21 mouse cellular contexts compared by ENCODE assay signal in genomic region chr14:37306622-37307274, GRCm38 (mm10).
DNase-seq lines count a peak whose midpoint lies in the region; ATAC-seq and TF ChIP-seq lines count a peak whose summit lies in the region.
"Had no signal": no experiment of that assay in that cellular context is flagged by ENCODE, and none has a peak within 500 bp of the region (broad histone marks: within the 10 kb centered on the region; RNA-seq: fewer than 3 reads in every experiment).

No protein-coding gene starts in this region.

- TF ChIP-seq POLR2A in brain, embryonic 14.5 days (IDR thresholded peaks at IDR 0.05; ENCODE audit: borderline replicate concordance, extremely low read depth, insufficient read depth, insufficient read length, poor library complexity, severe bottlenecking), result no peak

- no peak overlapping the region for H3K4me2 ChIP-seq in limb, embryonic 13.5 days (replicated peaks)
- no peak overlapping the region for H3K4me2 ChIP-seq in embryonic facial prominence, embryonic 14.5 days (ENCODE audit: low read depth, low read length)
- no peak overlapping the region for H3K4me2 ChIP-seq in liver, embryonic 12.5 days
- H3K4me2 ChIP-seq: forebrain, embryonic 13.5 days; heart, embryonic 12.5 days; liver, embryonic 15.5 days; neural tube, embryonic 12.5 days had no signal

- no peak overlapping the region for H3K9ac ChIP-seq in limb, embryonic 13.5 days
- no peak overlapping the region for H3K9ac ChIP-seq in embryonic facial prominence, embryonic 14.5 days (ENCODE audit: low read depth, low read length)
- no peak overlapping the region for H3K9ac ChIP-seq in liver, embryonic 12.5 days
- H3K9ac ChIP-seq: forebrain, embryonic 13.5 days; heart, embryonic 12.5 days; liver, embryonic 15.5 days; neural tube, embryonic 12.5 days had no signal

- no peaks in the 10 kb centered on the region for H3K9me3 ChIP-seq in heart, embryonic 10.5 days
- H3K9me3 ChIP-seq in limb, embryonic 13.5 days, result no peaks in the 10 kb centered on the region
- H3K9me3 ChIP-seq in limb, embryonic 10.5 days (replicated peaks), result no peaks in the 10 kb centered on the region
- H3K9me3 ChIP-seq in embryonic facial prominence, embryonic 14.5 days (ENCODE audit: control insufficient read depth, low read length), result no peaks in the 10 kb centered on the region
- H3K9me3 ChIP-seq in liver, embryonic 12.5 days (replicated peaks), result no peaks in the 10 kb centered on the region
- H3K9me3 ChIP-seq: forebrain, embryonic 13.5 days; heart, embryonic 12.5 days; liver, embryonic 15.5 days; neural tube, embryonic 12.5 days had no signal

- WGBS in heart, embryonic 10.5 days, result 55% methylated on average over 2 of the region's 2 CpGs
- WGBS in limb, embryonic 13.5 days, result 57% methylated on average over 2 of the region's 2 CpGs
- 76% methylated on average over 2 of the region's 2 CpGs for WGBS in limb, embryonic 10.5 days
- 27% methylated on average over 2 of the region's 2 CpGs for WGBS in embryonic facial prominence, embryonic 14.5 days
- 27% methylated on average over 2 of the region's 2 CpGs for WGBS in liver, embryonic 12.5 days (ENCODE audit: insufficient replicate concordance)

- H3K36me3 ChIP-seq in heart, embryonic 10.5 days, result no peaks in the 10 kb centered on the region
- no peaks in the 10 kb centered on the region for H3K36me3 ChIP-seq in limb, embryonic 13.5 days
- H3K36me3 ChIP-seq in limb, embryonic 10.5 days, result no peaks in the 10 kb centered on the region
- no peaks in the 10 kb centered on the region for H3K36me3 ChIP-seq in embryonic facial prominence, embryonic 14.5 days (ENCODE audit: control insufficient read depth, insufficient read depth, low read length)
- H3K36me3 ChIP-seq in liver, embryonic 12.5 days, result no peaks in the 10 kb centered on the region
- H3K36me3 ChIP-seq: heart, embryonic 12.5 days; liver, embryonic 15.5 days; neural tube, embryonic 12.5 days had no signal

- H3K4me3 ChIP-seq in heart, embryonic 10.5 days, result no peak overlapping the region
- no peak overlapping the region for H3K4me3 ChIP-seq in limb, embryonic 13.5 days
- H3K4me3 ChIP-seq in limb, embryonic 10.5 days, result no peak overlapping the region
- H3K4me3 ChIP-seq in embryonic facial prominence, embryonic 14.5 days (ENCODE audit: low read depth, low read length), result no peak overlapping the region
- no peak overlapping the region for H3K4me3 ChIP-seq in liver, embryonic 12.5 days
- H3K4me3 ChIP-seq: forebrain, embryonic 13.5 days; heart, embryonic 12.5 days; liver, embryonic 15.5 days; neural tube, embryonic 12.5 days had no signal

- TF ChIP-seq CTCF in brain, embryonic 14.5 days (IDR thresholded peaks at IDR 0.05; ENCODE audit: borderline replicate concordance, extremely low read depth, insufficient read depth, insufficient read length), result peak; percentile 13; the same call in 1 of the 2 replicates

- no peak overlapping the region for H3K27ac ChIP-seq in heart, embryonic 10.5 days
- H3K27ac ChIP-seq in limb, embryonic 13.5 days, result no peak overlapping the region
- no peak overlapping the region for H3K27ac ChIP-seq in limb, embryonic 10.5 days
- no peak overlapping the region for H3K27ac ChIP-seq in embryonic facial prominence, embryonic 14.5 days (replicated peaks; ENCODE audit: low read depth, low read length)
- H3K27ac ChIP-seq in liver, embryonic 12.5 days, result no peak overlapping the region
- H3K27ac ChIP-seq: forebrain, embryonic 13.5 days; liver, embryonic 15.5 days; neural tube, embryonic 12.5 days had no signal

- peak; percentile 73; the same call in 1 of the 2 replicates for ATAC-seq in limb, embryonic 13.5 days (ENCODE audit: low FRiP score, low read depth)
- peak; percentile 95 for ATAC-seq in embryonic facial prominence, embryonic 14.5 days (ENCODE audit: low read depth)
- ATAC-seq in liver, embryonic 12.5 days, result no peak
- ATAC-seq: forebrain, embryonic 13.5 days; lung, postnatal 0 days had no signal

- H3K4me1 ChIP-seq in heart, embryonic 10.5 days, result no peaks in the 10 kb centered on the region
- H3K4me1 ChIP-seq in limb, embryonic 13.5 days, result no peaks in the 10 kb centered on the region
- H3K4me1 ChIP-seq in limb, embryonic 10.5 days, result no peaks in the 10 kb centered on the region
- no peaks in the 10 kb centered on the region for H3K4me1 ChIP-seq in embryonic facial prominence, embryonic 14.5 days (ENCODE audit: control insufficient read depth, insufficient read depth, low read length)
- no peaks in the 10 kb centered on the region for H3K4me1 ChIP-seq in liver, embryonic 12.5 days
- H3K4me1 ChIP-seq: forebrain, embryonic 13.5 days; heart, embryonic 12.5 days; liver, embryonic 15.5 days; neural tube, embryonic 12.5 days had no signal

- H3K27me3 ChIP-seq in heart, embryonic 10.5 days (ENCODE audit: insufficient read depth, poor library complexity, severe bottlenecking), result no peaks in the 10 kb centered on the region
- H3K27me3 ChIP-seq in limb, embryonic 13.5 days, result no peaks in the 10 kb centered on the region
- H3K27me3 ChIP-seq in limb, embryonic 10.5 days (ENCODE audit: low read depth, poor library complexity, severe bottlenecking), result no peaks in the 10 kb centered on the region
- no peaks in the 10 kb centered on the region for H3K27me3 ChIP-seq in embryonic facial prominence, embryonic 14.5 days (replicated peaks; ENCODE audit: control insufficient read depth, insufficient read depth, low read length)
- H3K27me3 ChIP-seq in liver, embryonic 12.5 days (replicated peaks), result no peaks in the 10 kb centered on the region
- H3K27me3 ChIP-seq: forebrain, embryonic 13.5 days; heart, embryonic 12.5 days; liver, embryonic 15.5 days; neural tube, embryonic 12.5 days had no signal

- DNase-seq in heart, adult 18-20 months, result peak; percentile 6 to 18
- no peak for DNase-seq in heart, embryonic 10.5 days (ENCODE audit: low spot score)
- no peak for DNase-seq in limb, embryonic 10.5 days (ENCODE audit: low spot score)
- peak; percentile 38 for DNase-seq in brain, embryonic 14.5 days (ENCODE audit: low read depth)
- peak; percentile 92 for DNase-seq in embryonic facial prominence, embryonic 14.5 days (ENCODE audit: low spot score)
- no peak for DNase-seq in urinary bladder, postnatal 4 days (ENCODE audit: low spot score in 2 of 2)
- DNase-seq: adrenal gland, postnatal 25 days; B cell, adult 2 months; cerebellum, adult 8-10 months; gastrocnemius, postnatal 25 days; heart, postnatal 14 days; kidney, postnatal 36 days; right cerebral cortex, postnatal 25 days; thymus, postnatal 36 days had no signal

Comparison
In these comparisons a context has a peak if more than half of its experiments do, and no peak if none do; other contexts are left out.
1. DNase-seq: peak in heart, adult 18-20 months (2 of 2), brain, embryonic 14.5 days (single experiment) and embryonic facial prominence, embryonic 14.5 days (single experiment); none in heart, embryonic 10.5 days (single experiment), limb, embryonic 10.5 days (single experiment) and urinary bladder, postnatal 4 days (0 of 2).